In the genomic region with DNA sequence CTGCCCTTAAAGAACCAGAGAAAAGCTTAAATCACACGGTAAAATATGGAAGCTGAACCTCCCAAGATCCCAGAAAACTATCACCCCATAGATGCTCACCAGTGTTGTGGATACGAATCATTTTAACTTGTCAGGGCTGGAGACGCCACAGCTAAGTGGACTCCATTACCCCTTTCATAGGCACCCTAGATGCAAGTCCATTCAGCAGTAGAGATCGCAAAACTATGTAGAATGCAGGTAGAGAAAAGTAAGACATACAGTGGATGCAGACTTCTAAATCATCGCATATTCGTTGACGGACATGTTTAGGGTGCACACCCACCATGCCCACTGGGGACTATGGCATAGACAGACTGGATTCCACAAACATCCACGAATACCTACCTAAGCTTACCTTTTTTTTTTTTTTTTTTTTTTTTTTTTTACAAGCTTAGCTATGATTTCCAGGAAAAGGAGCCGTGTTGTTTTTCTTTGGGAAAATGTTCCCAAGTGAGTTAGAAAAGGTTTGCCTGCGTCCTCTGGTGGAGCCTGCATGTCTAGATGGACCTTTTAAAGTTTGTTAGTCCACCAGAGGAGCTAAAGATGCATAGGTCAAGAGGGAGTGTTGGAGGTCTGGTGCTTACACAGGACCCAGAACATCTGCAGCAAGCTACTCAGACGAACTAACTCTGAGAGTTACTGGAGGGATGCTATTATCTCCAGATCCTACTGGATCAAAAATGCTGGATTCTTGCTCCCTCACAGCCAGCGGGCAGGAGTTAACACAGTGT, we compare ENCODE assay signal across 8 mouse cellular contexts. TPM values are rescaled to one million over a fixed set of nuclear protein-coding genes. Genes with fewer than 3 reads are reported as not detected.
DNase-seq lines count a peak whose midpoint lies in the region; ATAC-seq and TF ChIP-seq lines count a peak whose summit lies in the region.

No protein-coding gene starts in this region.

- peaks cover 11% of the 10 kb centered on the region; the same call in 1 of the 2 replicates for H3K4me1 ChIP-seq in forebrain, postnatal 0 days (ENCODE audit: insufficient read depth)
- H3K4me1 ChIP-seq in limb, embryonic 12.5 days (replicated peaks): peaks cover 29% of the 10 kb centered on the region
- peaks cover 10% of the 10 kb centered on the region for H3K4me1 ChIP-seq in stomach, embryonic 15.5 days

- peak overlapping the region; percentile 80 for H3K4me3 ChIP-seq in forebrain, postnatal 0 days (ENCODE audit: low read depth, low read length)
- H3K4me3 ChIP-seq in limb, embryonic 12.5 days (replicated peaks): peak overlapping the region; percentile 73
- peak overlapping the region; percentile 74 for H3K4me3 ChIP-seq in stomach, embryonic 15.5 days (replicated peaks)

- no peak for ATAC-seq in forebrain, postnatal 0 days
- ATAC-seq in limb, embryonic 12.5 days (ENCODE audit: insufficient number of reproducible peaks, insufficient read depth, low FRiP score, low TSS enrichment, low read depth): no peak
- no peak for ATAC-seq in stomach, embryonic 15.5 days (ENCODE audit: insufficient read depth, low FRiP score, low read depth)
- no peak for ATAC-seq in monocyte, adult 5-6 weeks (replicated peaks; ENCODE audit: insufficient number of reproducible peaks, low FRiP score, low TSS enrichment, poor library complexity, severe bottlenecking)

- peak; percentile 25 for DNase-seq in retina, postnatal 1 day
- no peak for DNase-seq in retina, embryonic 14.5 days (ENCODE audit: low spot score)
- peak; percentile 19 for DNase-seq in forebrain, postnatal 0 days
- DNase-seq in adipocyte (ENCODE audit: low spot score): no peak
- DNase-seq in right cerebral cortex, adult 2 months (ENCODE audit: low spot score in 2 of 2): no peak

- TF ChIP-seq CTCF in forebrain, postnatal 0 days (IDR thresholded peaks at IDR 0.05; ENCODE audit: low read depth): peak; percentile 45

- H3K9me3 ChIP-seq in forebrain, postnatal 0 days (ENCODE audit: low read length): no peaks in the 10 kb centered on the region
- H3K9me3 ChIP-seq in limb, embryonic 12.5 days: no peaks in the 10 kb centered on the region
- no peaks in the 10 kb centered on the region for H3K9me3 ChIP-seq in stomach, embryonic 15.5 days

- H3K4me2 ChIP-seq in forebrain, postnatal 0 days (ENCODE audit: low read depth): peak overlapping the region; percentile 74
- peak overlapping the region; percentile 87 for H3K4me2 ChIP-seq in limb, embryonic 12.5 days
- H3K4me2 ChIP-seq in stomach, embryonic 15.5 days: peak overlapping the region; percentile 96

- no peak overlapping the region for H3K27ac ChIP-seq in forebrain, postnatal 0 days (ENCODE audit: low read depth, low read length)
- 0 out of 2 replicates have a peak overlapping the region, but pooled peaks have one; percentile 18 for H3K27ac ChIP-seq in limb, embryonic 12.5 days
- H3K27ac ChIP-seq in stomach, embryonic 15.5 days: no peak overlapping the region

- H3K27me3 ChIP-seq in forebrain, postnatal 0 days (ENCODE audit: insufficient read depth, low read length): no peaks in the 10 kb centered on the region
- H3K27me3 ChIP-seq in limb, embryonic 12.5 days: no peaks in the 10 kb centered on the region; the same call in 1 of the 2 replicates
- H3K27me3 ChIP-seq in stomach, embryonic 15.5 days (replicated peaks): no peaks in the 10 kb centered on the region

- WGBS in forebrain, postnatal 0 days: 59% methylated on average over 12 of the region's 12 CpGs
- WGBS in limb, embryonic 12.5 days: 61% methylated on average over 12 of the region's 12 CpGs
- 48% methylated on average over 12 of the region's 12 CpGs for WGBS in stomach, embryonic 15.5 days

- H3K9ac ChIP-seq in forebrain, postnatal 0 days: no peak overlapping the region
- H3K9ac ChIP-seq in limb, embryonic 12.5 days (replicated peaks): peak overlapping the region; percentile 87; the same call in 1 of the 2 replicates
- no peak overlapping the region for H3K9ac ChIP-seq in stomach, embryonic 15.5 days

- H3K36me3 ChIP-seq in forebrain, postnatal 0 days (ENCODE audit: insufficient read depth): no peaks in the 10 kb centered on the region
- H3K36me3 ChIP-seq in limb, embryonic 12.5 days: no peaks in the 10 kb centered on the region
- no peaks in the 10 kb centered on the region for H3K36me3 ChIP-seq in stomach, embryonic 15.5 days

RNA-seq across cellular contexts. Expression of gene Bcl2, which starts 2.5 kb away (rescaled TPM):
- total RNA-seq in forebrain, postnatal 0 days (2014; rRNA removed): 10.3 and 14.1 TPM in 2 replicates
- 3.5 and 6.3 TPM in 2 replicates for polyA plus RNA-seq in forebrain, postnatal 0 days (2015; fragmentation: Nextera tagmentation; extraction: Ambion mirVana)
- 27.5 and 30.6 TPM in 2 replicates for polyA plus RNA-seq in limb, embryonic 12.5 days (2016; fragmentation: Nextera tagmentation; extraction: Ambion mirVana)
- polyA plus RNA-seq in stomach, embryonic 15.5 days (2015; fragmentation: Nextera tagmentation; extraction: Ambion mirVana): 17.0 and 17.8 TPM in 2 replicates
- 64.9 to 109 TPM (median 65.0 TPM) in 3 replicates for total RNA-seq in monocyte, adult 5-6 weeks (2017)

RNA-seq across cellular contexts. Expression of gene Kdsr, which starts 48.0 kb away (rescaled TPM):
- total RNA-seq in forebrain, postnatal 0 days (2014; rRNA removed): 11.8 and 15.8 TPM in 2 replicates
- 13.4 and 17.8 TPM in 2 replicates for polyA plus RNA-seq in forebrain, postnatal 0 days (2015; fragmentation: Nextera tagmentation; extraction: Ambion mirVana)
- polyA plus RNA-seq in limb, embryonic 12.5 days (2016; fragmentation: Nextera tagmentation; extraction: Ambion mirVana): 12.9 and 13.0 TPM in 2 replicates
- 14.8 and 16.8 TPM in 2 replicates for polyA plus RNA-seq in stomach, embryonic 15.5 days (2015; fragmentation: Nextera tagmentation; extraction: Ambion mirVana)
- 16.3 to 26.0 TPM (median 25.0 TPM) in 3 replicates for total RNA-seq in monocyte, adult 5-6 weeks (2017)

Comparison
In these comparisons a context has a peak if more than half of its experiments do, and no peak if none do; other contexts are left out.
1. DNase-seq: peak in retina, postnatal 1 day (single experiment) and forebrain, postnatal 0 days (single experiment); none in retina, embryonic 14.5 days (single experiment), adipocyte (single experiment) and right cerebral cortex, adult 2 months (0 of 2).
2. Peak in every context shown above with its lines, with median percentiles within 50 percentile points of each other: H3K4me2 ChIP-seq and H3K4me3 ChIP-seq.